Mouse (Mus musculus) C2C12 (cell line): ENCODE data around the gene Dhx36. TPM values are rescaled to one million over a fixed set of nuclear protein-coding genes. Genes with fewer than 3 reads are reported as not detected.

ENCODE experiments used
- H3K27me3 ChIP-seq: one replicate; pipeline ENCODE4 v1.6.1; 2011; ENCODE audit not compliant: control insufficient read depth, insufficient read depth, insufficient read length
- H3K36me3 ChIP-seq: one replicate; pipeline ENCODE4 v1.6.1; 2011; ENCODE audit not compliant: control insufficient read depth, insufficient read depth
- H3K4me3 ChIP-seq: one replicate; pipeline ENCODE4 v1.5.1; 2011; ENCODE audit warnings: mild to moderate bottlenecking, control low read depth; ENCODE audit not compliant: poor library complexity, insufficient read depth, severe bottlenecking
- H3K79me2 ChIP-seq: one replicate; pipeline ENCODE4 v1.6.1; 2011; ENCODE audit not compliant: control insufficient read depth, insufficient read depth
- H3K79me3 ChIP-seq: one replicate; pipeline ENCODE4 v1.6.1; 2011; ENCODE audit warnings: low read depth, control low read depth
- H3ac ChIP-seq: one replicate; pipeline ENCODE3; 2011; ENCODE audit warnings: low read depth; ENCODE audit not compliant: control insufficient read depth, insufficient read length
- CEBPB ChIP-seq: IDR thresholded peaks from one replicate; pipeline ENCODE4 v1.6.1; 2011; ENCODE audit warnings: low read depth, mild to moderate bottlenecking, control low read depth, moderate library complexity
- CTCF ChIP-seq: IDR thresholded peaks from one replicate; pipeline ENCODE4 v1.5.1; 2011; ENCODE audit not compliant: control insufficient read depth, insufficient read depth, insufficient read length
- FOSL1 ChIP-seq: IDR thresholded peaks from one replicate; pipeline ENCODE4 v1.8.0; 2011; ENCODE audit warnings: mild to moderate bottlenecking, low read length; ENCODE audit not compliant: poor library complexity, insufficient read depth, severe bottlenecking
- MAX ChIP-seq: IDR thresholded peaks from one replicate; pipeline ENCODE4 v1.6.1; 2011; ENCODE audit warnings: mild to moderate bottlenecking, control low read depth
- MYOD1 ChIP-seq: IDR thresholded peaks from one replicate; pipeline ENCODE4 v1.6.1; 2011; ENCODE audit warnings: low read depth; ENCODE audit not compliant: control insufficient read depth, insufficient read length
- MYOG ChIP-seq: IDR thresholded peaks from one replicate; pipeline ENCODE4 v1.6.1; 2011; ENCODE audit not compliant: control insufficient read depth, insufficient read length; ENCODE audit errors: extremely low read depth
- USF1 ChIP-seq: IDR thresholded peaks from one replicate; pipeline ENCODE4 v1.6.1; 2011; ENCODE audit warnings: low read depth, mild to moderate bottlenecking, control low read depth, moderate library complexity
- polyA plus RNA-seq: library from polyadenylated mRNA; unstranded; fragments of >200 nt; fragmentation: generic; extraction: Trizol; gene quantifications from one replicate; pipeline ENCODE4 v1.2.1, GENCODE M21; 2012; ENCODE audit warnings: missing spikeins

Dhx36 gene
- polyA plus RNA-seq, 1 experiment: 6.7 TPM

- H3K79me2 ChIP-seq: no peaks in the 10 kb centered on the region
- peaks cover 41% of the 10 kb centered on the region for H3K36me3 ChIP-seq
- H3K79me3 ChIP-seq: no peaks in the 10 kb centered on the region
- no peaks in the 10 kb centered on the region for H3K27me3 ChIP-seq
- no peak overlapping the region for H3ac ChIP-seq
- no peak overlapping the region for H3K4me3 ChIP-seq
- peak; percentile 62 for TF ChIP-seq CTCF
- no peak for TF ChIP-seq MYOG
- no peak for TF ChIP-seq MAX
Measured at GRCm38 (mm10) chr3:62458284-62459013, 48.4 kb downstream of the Dhx36 start.

GRCm38 (mm10) chr3:62455854-62456253, 51.0 kb downstream of the Dhx36 start:
- TF ChIP-seq MAX: no peak
- TF ChIP-seq MYOG: no peak
- no peak for TF ChIP-seq FOSL1
- no peak for TF ChIP-seq MYOD1
- TF ChIP-seq CEBPB: no peak
- no peak for TF ChIP-seq CTCF
- TF ChIP-seq USF1: no peak
- Histone ChIP-seq H3K27me3 (no peaks in the 10 kb centered on the region), H3K36me3 (peaks cover 15% of the 10 kb centered on the region), H3K4me3 (no peak overlapping the region), H3K79me2 (no peaks in the 10 kb centered on the region), H3K79me3 (no peaks in the 10 kb centered on the region), H3ac (no peak overlapping the region)

GRCm38 (mm10) chr3:62454096-62454495, 52.7 kb downstream of the Dhx36 start:
- TF ChIP-seq FOSL1: no peak
- no peak for TF ChIP-seq MYOG
- no peak for TF ChIP-seq MAX
- TF ChIP-seq CEBPB: no peak
- H3K79me2 ChIP-seq: no peaks in the 10 kb centered on the region
- no peak overlapping the region for H3ac ChIP-seq
- H3K4me3 ChIP-seq: no peak overlapping the region
- H3K36me3 ChIP-seq: peaks cover 7% of the 10 kb centered on the region
- no peaks in the 10 kb centered on the region for H3K27me3 ChIP-seq
- no peaks in the 10 kb centered on the region for H3K79me3 ChIP-seq

GRCm38 (mm10) chr3:62452961-62453360, 53.8 kb downstream of the Dhx36 start:
- Histone ChIP-seq H3K36me3 (no peaks in the 10 kb centered on the region), H3K27me3 (no peaks in the 10 kb centered on the region), H3K79me3 (no peaks in the 10 kb centered on the region), H3K4me3 (no peak overlapping the region), H3ac (no peak overlapping the region), H3K79me2 (no peaks in the 10 kb centered on the region)
- TF ChIP-seq CEBPB: no peak
- no peak for TF ChIP-seq MAX
- TF ChIP-seq FOSL1: no peak
- TF ChIP-seq CTCF: no peak
- TF ChIP-seq USF1: no peak
- TF ChIP-seq MYOG: no peak
- no peak for TF ChIP-seq MYOD1

GRCm38 (mm10) chr3:62449871-62450496, 56.8 kb downstream of the Dhx36 start:
- no peaks in the 10 kb centered on the region for H3K27me3 ChIP-seq
- H3K4me3 ChIP-seq: no peak overlapping the region
- H3K79me2 ChIP-seq: no peaks in the 10 kb centered on the region
- no peaks in the 10 kb centered on the region for H3K79me3 ChIP-seq
- TF ChIP-seq CEBPB (no peak), USF1 (no peak), MYOG (no peak), CTCF (no peak), MYOD1 (no peak), MAX (no peak), FOSL1 (no peak)
- no peak overlapping the region for H3ac ChIP-seq
- H3K36me3 ChIP-seq: no peaks in the 10 kb centered on the region

DNA sequence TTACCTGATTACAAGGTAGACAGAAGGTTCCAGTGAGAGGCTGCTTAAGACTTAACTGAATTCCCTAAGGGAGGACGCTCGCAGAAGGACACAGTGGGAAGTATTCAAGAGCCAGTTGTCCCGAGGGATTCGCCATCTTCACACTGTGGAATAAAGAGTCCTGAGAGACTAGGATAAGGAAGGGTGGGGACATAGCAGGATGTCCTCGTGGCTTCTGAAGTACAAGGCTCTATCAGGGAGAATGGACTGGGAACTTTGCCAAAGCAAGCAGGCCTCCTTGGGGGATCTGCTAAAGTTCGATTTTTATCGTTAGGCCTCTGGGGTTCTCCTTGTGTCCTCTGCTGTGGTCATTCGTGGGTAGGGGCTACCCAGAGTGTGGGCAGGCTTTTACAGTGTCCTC, 59.7 kb downstream of the Dhx36 start:
- TF ChIP-seq MAX (no peak), MYOD1 (no peak), CEBPB (no peak), FOSL1 (no peak), USF1 (no peak), MYOG (no peak), CTCF (no peak)
- H3K27me3 ChIP-seq: no peaks in the 10 kb centered on the region
- H3ac ChIP-seq: no peak overlapping the region
- H3K79me3 ChIP-seq: no peaks in the 10 kb centered on the region
- no peaks in the 10 kb centered on the region for H3K36me3 ChIP-seq
- no peaks in the 10 kb centered on the region for H3K79me2 ChIP-seq
- no peak overlapping the region for H3K4me3 ChIP-seq
